Mouse (Mus musculus): Measurements from ENCODE around the gene Pi4k2a. TPM values are rescaled to one million over a fixed set of nuclear protein-coding genes. Genes with fewer than 3 reads are reported as not detected.

Pi4k2a gene
- polyA plus RNA-seq, 1 experiment, result 18.7 TPM

GRCm38 (mm10) chr19:42051948-42052347 lies 38.3 kb upstream of the Pi4k2a start, which contains the start of gene 4933411K16Rik:
TSS of gene 4933411K16Rik (plus strand) at chr19:42052248.
- H3K27me3 ChIP-seq (ENCODE audit: control insufficient read depth, insufficient read depth, insufficient read length), result no peaks in the 10 kb centered on the region
- no peaks in the 10 kb centered on the region for H3K79me3 ChIP-seq (ENCODE audit: low read depth)
- no peak for TF ChIP-seq MYOD1 (IDR thresholded peaks at IDR 0.05; ENCODE audit: control insufficient read depth, insufficient read length, low read depth)
- no peak for TF ChIP-seq CEBPB (IDR thresholded peaks at IDR 0.05; ENCODE audit: low read depth)
- no peak for TF ChIP-seq CTCF (IDR thresholded peaks at IDR 0.05; ENCODE audit: control insufficient read depth, insufficient read depth, insufficient read length)
- no peak for TF ChIP-seq USF1 (IDR thresholded peaks at IDR 0.05; ENCODE audit: low read depth)
- TF ChIP-seq FOSL1 (IDR thresholded peaks at IDR 0.05; ENCODE audit: insufficient read depth, low read length, poor library complexity, severe bottlenecking), result no peak
- no peak for TF ChIP-seq MYOG (IDR thresholded peaks at IDR 0.05; ENCODE audit: control insufficient read depth, extremely low read depth, insufficient read length)
- no peak for TF ChIP-seq MAX (IDR thresholded peaks at IDR 0.05)
- no peak within 1 kb of the TSS for H3K4me3 ChIP-seq (ENCODE audit: insufficient read depth, poor library complexity, severe bottlenecking)
- H3K36me3 ChIP-seq (ENCODE audit: control insufficient read depth, insufficient read depth), result no peaks in the 10 kb centered on the region
- no peaks in the 10 kb centered on the region for H3K79me2 ChIP-seq (ENCODE audit: control insufficient read depth, insufficient read depth)
- no peak within 1 kb of the TSS for H3ac ChIP-seq (ENCODE audit: control insufficient read depth, insufficient read length, low read depth)

GRCm38 (mm10) chr19:42054255-42054654 lies 36.0 kb upstream of the Pi4k2a start:
- Histone ChIP-seq H3K36me3 (ENCODE audit: control insufficient read depth, insufficient read depth) (no peaks in the 10 kb centered on the region), H3ac (ENCODE audit: control insufficient read depth, insufficient read length, low read depth) (no peak overlapping the region), H3K4me3 (ENCODE audit: insufficient read depth, poor library complexity, severe bottlenecking) (no peak overlapping the region), H3K79me2 (ENCODE audit: control insufficient read depth, insufficient read depth) (no peaks in the 10 kb centered on the region), H3K79me3 (ENCODE audit: low read depth) (no peaks in the 10 kb centered on the region), H3K27me3 (ENCODE audit: control insufficient read depth, insufficient read depth, insufficient read length) (peaks cover 4% of the 10 kb centered on the region)
- no peak for TF ChIP-seq FOSL1 (IDR thresholded peaks at IDR 0.05; ENCODE audit: insufficient read depth, low read length, poor library complexity, severe bottlenecking)
- no peak for TF ChIP-seq MAX (IDR thresholded peaks at IDR 0.05)
- TF ChIP-seq MYOG (IDR thresholded peaks at IDR 0.05; ENCODE audit: control insufficient read depth, extremely low read depth, insufficient read length), result no peak
- TF ChIP-seq CEBPB (IDR thresholded peaks at IDR 0.05; ENCODE audit: low read depth), result no peak
- TF ChIP-seq MYOD1 (IDR thresholded peaks at IDR 0.05; ENCODE audit: control insufficient read depth, insufficient read length, low read depth), result no peak
- TF ChIP-seq CTCF (IDR thresholded peaks at IDR 0.05; ENCODE audit: control insufficient read depth, insufficient read depth, insufficient read length), result no peak
- TF ChIP-seq USF1 (IDR thresholded peaks at IDR 0.05; ENCODE audit: low read depth), result no peak

- no peak for TF ChIP-seq MAX (IDR thresholded peaks at IDR 0.05)
- no peak for TF ChIP-seq USF1 (IDR thresholded peaks at IDR 0.05; ENCODE audit: low read depth)
- TF ChIP-seq CTCF (IDR thresholded peaks at IDR 0.05; ENCODE audit: control insufficient read depth, insufficient read depth, insufficient read length), result no peak
- TF ChIP-seq CEBPB (IDR thresholded peaks at IDR 0.05; ENCODE audit: low read depth), result no peak
- no peak for TF ChIP-seq MYOD1 (IDR thresholded peaks at IDR 0.05; ENCODE audit: control insufficient read depth, insufficient read length, low read depth)
- TF ChIP-seq FOSL1 (IDR thresholded peaks at IDR 0.05; ENCODE audit: insufficient read depth, low read length, poor library complexity, severe bottlenecking), result no peak
- TF ChIP-seq MYOG (IDR thresholded peaks at IDR 0.05; ENCODE audit: control insufficient read depth, extremely low read depth, insufficient read length), result no peak
- Histone ChIP-seq H3K79me2 (ENCODE audit: control insufficient read depth, insufficient read depth) (no peaks in the 10 kb centered on the region), H3K27me3 (ENCODE audit: control insufficient read depth, insufficient read depth, insufficient read length) (peaks cover 10% of the 10 kb centered on the region), H3K4me3 (ENCODE audit: insufficient read depth, poor library complexity, severe bottlenecking) (no peak overlapping the region), H3ac (ENCODE audit: control insufficient read depth, insufficient read length, low read depth) (no peak overlapping the region), H3K79me3 (ENCODE audit: low read depth) (no peaks in the 10 kb centered on the region), H3K36me3 (ENCODE audit: control insufficient read depth, insufficient read depth) (no peaks in the 10 kb centered on the region)
Measured at GRCm38 (mm10) chr19:42055881-42056280, 34.4 kb upstream of the Pi4k2a start.

GRCm38 (mm10) chr19:42056719-42057409 lies 33.4 kb upstream of the Pi4k2a start:
- Histone ChIP-seq H3K79me3 (ENCODE audit: low read depth) (no peaks in the 10 kb centered on the region), H3K4me3 (ENCODE audit: insufficient read depth, poor library complexity, severe bottlenecking) (no peak overlapping the region), H3ac (ENCODE audit: control insufficient read depth, insufficient read length, low read depth) (no peak overlapping the region), H3K79me2 (ENCODE audit: control insufficient read depth, insufficient read depth) (no peaks in the 10 kb centered on the region), H3K27me3 (ENCODE audit: control insufficient read depth, insufficient read depth, insufficient read length) (peaks cover 10% of the 10 kb centered on the region), H3K36me3 (ENCODE audit: control insufficient read depth, insufficient read depth) (no peaks in the 10 kb centered on the region)
- TF ChIP-seq MAX (IDR thresholded peaks at IDR 0.05) (no peak), FOSL1 (IDR thresholded peaks at IDR 0.05; ENCODE audit: insufficient read depth, low read length, poor library complexity, severe bottlenecking) (no peak), MYOG (IDR thresholded peaks at IDR 0.05; ENCODE audit: control insufficient read depth, extremely low read depth, insufficient read length) (no peak), CEBPB (IDR thresholded peaks at IDR 0.05; ENCODE audit: low read depth) (no peak), CTCF (IDR thresholded peaks at IDR 0.05; ENCODE audit: control insufficient read depth, insufficient read depth, insufficient read length) (no peak), MYOD1 (IDR thresholded peaks at IDR 0.05; ENCODE audit: control insufficient read depth, insufficient read length, low read depth) (no peak), USF1 (IDR thresholded peaks at IDR 0.05; ENCODE audit: low read depth) (no peak)

- TF ChIP-seq USF1 (IDR thresholded peaks at IDR 0.05; ENCODE audit: low read depth), result no peak
- no peak for TF ChIP-seq CEBPB (IDR thresholded peaks at IDR 0.05; ENCODE audit: low read depth)
- TF ChIP-seq MAX (IDR thresholded peaks at IDR 0.05), result no peak
- TF ChIP-seq FOSL1 (IDR thresholded peaks at IDR 0.05; ENCODE audit: insufficient read depth, low read length, poor library complexity, severe bottlenecking), result no peak
- no peak for TF ChIP-seq MYOG (IDR thresholded peaks at IDR 0.05; ENCODE audit: control insufficient read depth, extremely low read depth, insufficient read length)
- TF ChIP-seq CTCF (IDR thresholded peaks at IDR 0.05; ENCODE audit: control insufficient read depth, insufficient read depth, insufficient read length), result no peak
- TF ChIP-seq MYOD1 (IDR thresholded peaks at IDR 0.05; ENCODE audit: control insufficient read depth, insufficient read length, low read depth), result no peak
- H3K36me3 ChIP-seq (ENCODE audit: control insufficient read depth, insufficient read depth), result no peaks in the 10 kb centered on the region
- no peaks in the 10 kb centered on the region for H3K79me2 ChIP-seq (ENCODE audit: control insufficient read depth, insufficient read depth)
- peaks cover 15% of the 10 kb centered on the region for H3K27me3 ChIP-seq (ENCODE audit: control insufficient read depth, insufficient read depth, insufficient read length)
- no peaks in the 10 kb centered on the region for H3K79me3 ChIP-seq (ENCODE audit: low read depth)
- H3K4me3 ChIP-seq (ENCODE audit: insufficient read depth, poor library complexity, severe bottlenecking), result no peak overlapping the region
- no peak overlapping the region for H3ac ChIP-seq (ENCODE audit: control insufficient read depth, insufficient read length, low read depth)
Measured at GRCm38 (mm10) chr19:42058426-42058825, 31.8 kb upstream of the Pi4k2a start.
